Mouse (Mus musculus) heart, postnatal 0 days (tissue): ENCODE results near the gene Kctd13.

Source experiments
- CTCF ChIP-seq: IDR thresholded peaks from 2 replicates; pipeline ENCODE4 v1.5.1; 2016; ENCODE audit warnings: antibody characterized with exemption, control low read depth, low read depth
- EP300 ChIP-seq: IDR thresholded peaks from 2 replicates; pipeline ENCODE4 v1.6.1; 2016; ENCODE audit warnings: antibody characterized with exemption, low read depth

DNA sequence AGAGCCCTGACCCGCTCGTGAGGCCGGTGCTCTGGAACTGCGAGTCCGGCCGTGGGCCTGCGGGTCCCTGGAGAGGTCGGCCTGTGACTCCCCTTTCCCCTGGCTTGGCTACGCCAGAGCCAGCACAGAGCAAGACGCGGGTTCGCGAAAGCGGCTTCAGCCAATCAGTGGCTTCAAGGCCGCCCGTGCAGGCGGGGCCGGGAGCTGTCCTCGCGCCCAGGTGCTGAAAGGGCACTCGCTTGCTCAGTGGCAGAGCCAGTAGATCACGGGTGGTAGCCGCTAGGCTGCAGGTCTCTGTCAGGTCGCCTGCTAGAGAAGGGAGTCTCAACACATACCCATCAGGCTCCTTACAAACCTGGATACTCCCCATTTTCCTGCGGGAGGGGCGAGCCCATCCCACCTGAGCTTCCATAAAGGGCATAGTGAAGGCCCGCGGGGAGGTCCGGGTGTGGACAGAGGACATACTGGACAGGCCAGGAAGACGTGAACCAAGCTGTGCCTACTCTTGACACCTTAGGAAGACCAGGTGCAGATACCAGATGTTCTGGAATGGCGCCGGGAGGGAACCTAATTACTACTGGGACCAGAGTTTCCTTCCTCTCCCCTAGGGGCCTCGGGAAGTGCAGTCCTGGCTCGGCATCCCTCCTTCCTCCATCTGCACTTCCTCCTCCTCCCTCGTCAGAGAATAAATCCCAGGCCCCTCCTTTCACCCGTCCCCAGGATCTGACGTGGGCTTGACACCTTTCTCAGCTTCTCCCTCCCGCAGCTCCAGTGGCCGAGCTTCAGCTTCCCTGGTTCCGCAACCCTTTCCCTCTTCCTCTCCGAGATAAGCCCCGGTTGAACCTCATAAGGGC lies 21.3 kb downstream of the Kctd13 start, which contains the start of gene Sez6l2:
- no peak for TF ChIP-seq CTCF
- no peak for TF ChIP-seq EP300
